Mouse (Mus musculus): Measurements from ENCODE around the gene Smurf1.

Gene Smurf1

DNA sequence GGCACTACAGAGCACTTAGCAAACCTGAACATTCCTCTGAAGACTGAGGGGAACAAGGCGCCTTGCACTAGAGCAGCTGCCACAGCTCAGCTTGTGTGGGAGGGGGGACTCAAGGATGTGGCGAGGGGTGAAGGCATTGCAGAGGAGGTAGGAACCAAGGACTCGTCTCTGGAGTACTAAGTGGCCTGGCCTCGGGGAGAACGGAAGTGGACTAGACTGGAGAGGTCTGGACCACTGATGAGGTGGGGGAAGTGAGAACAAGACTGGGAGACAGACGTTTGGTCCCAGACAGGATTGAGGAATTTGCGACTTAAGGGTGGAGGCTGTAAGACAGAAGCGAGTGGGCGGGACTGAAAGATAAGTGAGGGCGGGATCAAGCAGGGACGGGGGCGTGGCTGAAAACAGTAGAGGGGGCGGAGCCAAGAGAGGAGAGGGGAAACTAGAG is 1.8 kb downstream of the Smurf1 start:
- in situ Hi-C loops (cut with MboI; ENCODE audit: unreplicated experiment in 2 of 2), result loop anchor here in 1 of 2 experiments (10.0 kb wide), 1 partner anchor 1271 kb away; the partner anchor contains the start of gene Cdk8

DNA sequence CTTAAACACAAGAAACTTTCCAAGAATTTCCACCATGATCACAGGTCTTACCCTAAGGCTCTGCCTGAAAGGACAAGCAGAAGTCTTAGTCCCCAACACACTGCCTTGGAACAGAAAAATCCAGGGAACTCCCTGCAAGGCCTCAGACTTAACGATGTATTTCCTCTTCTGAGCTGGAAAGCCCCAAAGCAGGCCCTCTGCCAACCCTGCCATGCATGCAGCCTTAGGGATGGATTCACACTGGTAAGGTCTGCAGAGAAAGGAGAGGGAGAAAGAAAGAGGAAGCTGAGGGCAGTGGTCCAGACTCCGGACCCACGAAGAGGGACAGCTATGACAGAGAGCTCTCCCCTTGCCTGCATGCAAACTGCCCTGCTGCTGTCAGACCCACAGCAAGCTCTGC is 2.2 kb downstream of the Smurf1 start:
- in situ Hi-C loops (cut with MboI; ENCODE audit: unreplicated experiment in 2 of 2), result loop anchor here in 1 of 2 experiments (10.0 kb wide), 1 partner anchor 1271 kb away; the partner anchor contains the start of gene Cdk8

DNA sequence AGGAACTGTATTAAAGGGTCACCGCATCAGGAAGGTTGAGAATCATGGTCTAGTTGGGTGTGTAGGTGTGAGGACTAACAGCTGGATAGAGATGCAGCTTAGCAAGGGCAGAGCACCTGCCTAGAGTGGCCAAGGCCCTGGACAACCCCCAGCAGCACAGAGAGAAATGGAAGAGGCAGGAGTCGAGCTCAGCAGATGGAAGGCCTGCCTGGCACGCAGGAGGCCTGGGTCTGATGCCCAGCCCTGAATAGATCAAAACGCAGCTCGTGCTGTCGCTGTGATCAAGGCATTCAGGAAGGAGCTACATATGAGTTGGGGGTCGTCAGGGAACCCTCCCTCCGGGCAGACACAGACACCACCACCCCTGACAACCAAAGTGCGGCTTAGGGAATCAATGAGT is 7.4 kb downstream of the Smurf1 start:
- in situ Hi-C loops (cut with MboI; ENCODE audit: unreplicated experiment in 2 of 2), result no loop called here

DNA sequence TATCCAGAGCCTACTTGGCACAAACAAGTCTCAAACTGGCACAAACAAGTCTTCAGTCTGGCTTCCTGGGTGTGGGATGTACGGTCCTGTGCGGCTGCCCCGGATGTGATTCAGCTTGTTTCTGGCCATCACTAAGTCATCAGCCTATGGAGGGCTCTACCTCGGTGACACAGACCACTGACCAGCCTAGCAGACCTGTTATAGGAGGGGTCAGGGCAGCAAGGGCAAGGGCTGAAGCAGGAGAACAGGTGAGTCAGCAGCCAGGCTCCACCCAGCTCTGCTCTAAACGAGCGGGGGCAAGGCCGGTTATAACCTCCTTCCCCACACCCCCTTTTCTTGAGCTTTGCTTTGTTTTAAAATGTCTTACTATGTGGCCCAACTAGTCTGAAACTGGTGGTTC is 11.2 kb downstream of the Smurf1 start:
- in situ Hi-C loops (cut with MboI; ENCODE audit: unreplicated experiment in 2 of 2), result no loop called here

DNA sequence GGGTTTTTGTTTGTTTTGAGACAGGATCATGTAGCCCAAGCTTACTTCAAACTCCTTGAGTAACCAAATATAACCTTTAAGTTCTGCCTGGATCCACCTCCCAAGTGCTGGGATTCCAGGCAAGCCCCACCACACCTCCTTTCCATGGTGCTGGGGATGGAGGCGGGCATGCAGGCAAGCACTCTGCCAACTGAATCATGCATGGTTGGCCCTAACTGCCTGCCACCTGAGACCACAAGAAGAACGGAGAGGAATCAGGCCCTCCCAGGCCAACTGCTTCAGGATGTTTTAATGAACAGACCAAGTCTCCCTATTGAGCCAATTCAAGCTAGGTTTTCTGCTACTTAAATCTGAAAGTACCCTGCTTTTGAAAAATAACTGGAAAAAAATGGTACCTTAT is 13.1 kb downstream of the Smurf1 start:
- in situ Hi-C loops (cut with MboI; ENCODE audit: unreplicated experiment in 2 of 2), result no loop called here

DNA sequence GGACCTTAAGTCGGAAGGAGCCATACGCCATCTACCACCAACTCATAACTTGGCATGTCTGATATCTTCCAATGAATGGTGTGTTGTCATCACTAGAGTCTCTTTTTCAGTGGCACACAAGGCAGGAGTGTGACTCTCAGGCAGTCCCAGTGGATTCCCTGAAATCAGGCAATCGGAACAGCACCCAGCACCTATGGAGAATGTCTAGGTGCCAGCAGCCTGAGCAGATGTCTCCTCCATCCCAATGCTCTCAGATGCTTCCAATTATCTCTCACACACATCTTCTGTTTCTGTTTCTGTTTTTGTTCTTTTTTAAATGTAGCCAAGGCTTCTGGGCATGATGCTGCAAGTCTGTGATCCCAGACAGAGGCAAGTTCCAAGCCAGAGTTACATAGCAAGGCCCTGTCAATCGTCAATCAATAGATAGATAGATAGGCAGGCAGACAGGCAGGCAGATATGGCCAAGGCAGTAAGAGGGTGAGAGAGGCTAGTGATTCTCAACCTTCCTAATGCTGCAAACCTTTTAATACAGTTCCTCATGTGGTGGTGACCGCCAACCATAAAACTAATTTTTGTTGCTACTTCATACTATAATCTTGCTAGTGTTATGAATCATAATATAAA is 15.1 kb downstream of the Smurf1 start:
- in situ Hi-C loops (cut with MboI; ENCODE audit: unreplicated experiment in 2 of 2), result no loop called here

DNA sequence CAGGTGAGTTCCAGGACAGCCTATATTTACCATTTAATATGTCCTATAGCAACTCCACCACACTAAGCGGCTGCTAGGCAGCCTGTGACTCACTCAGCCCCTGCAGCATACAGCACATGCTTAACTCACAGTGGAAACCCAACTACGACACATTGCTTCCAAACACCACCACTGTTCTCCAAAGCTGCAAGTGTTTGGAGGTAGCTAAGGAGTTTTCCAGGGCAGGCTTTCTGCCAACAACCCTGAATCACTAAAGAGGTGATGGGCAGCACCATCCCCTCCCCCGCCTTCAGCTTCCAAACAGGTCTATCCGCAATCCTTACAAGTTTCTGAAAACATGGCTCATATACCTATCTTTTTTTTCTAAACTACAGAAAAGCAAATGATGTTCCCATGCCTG is 15.8 kb downstream of the Smurf1 start:
- in situ Hi-C loops (cut with MboI; ENCODE audit: unreplicated experiment in 2 of 2), result no loop called here

DNA sequence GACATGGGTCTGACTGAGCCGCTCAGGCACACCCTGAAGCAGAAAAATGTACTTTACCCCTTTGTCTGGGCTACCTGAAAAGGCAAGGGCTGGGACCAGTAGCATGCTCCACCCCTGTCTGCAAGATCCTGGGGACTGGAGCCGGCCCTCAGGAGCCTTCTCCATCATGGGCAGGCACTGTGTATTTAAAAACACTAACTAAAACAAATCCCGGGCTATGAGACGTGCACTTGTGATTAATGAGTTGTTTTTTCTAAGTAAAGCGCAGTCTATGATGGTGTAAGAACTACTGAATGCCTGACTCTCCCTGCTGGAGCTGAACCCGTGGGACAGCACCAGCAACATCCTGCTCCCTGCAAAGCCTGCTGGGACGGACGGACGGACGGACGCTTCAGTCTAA is 17.2 kb downstream of the Smurf1 start:
- in situ Hi-C loops (cut with MboI; ENCODE audit: unreplicated experiment in 2 of 2), result no loop called here

DNA sequence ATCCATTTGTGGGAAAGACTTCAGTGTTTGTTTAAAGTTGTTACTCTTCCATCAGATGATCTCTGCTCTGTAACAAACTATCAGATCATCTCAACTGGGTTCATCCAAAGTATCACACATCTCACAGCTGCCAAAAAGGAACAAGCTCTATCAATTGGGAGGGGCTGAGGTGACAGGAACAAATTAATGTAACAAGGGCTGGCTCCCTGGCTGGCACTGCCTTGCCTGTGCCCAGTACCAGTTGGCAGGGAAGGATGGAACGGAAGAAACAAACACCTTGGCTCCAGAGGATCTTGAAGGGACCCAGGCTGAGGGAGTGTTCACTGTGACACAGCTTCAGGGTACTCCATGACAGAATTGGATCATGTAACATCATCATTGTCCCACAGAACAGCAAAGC is 17.6 kb downstream of the Smurf1 start:
- in situ Hi-C loops (cut with MboI; ENCODE audit: unreplicated experiment in 2 of 2), result no loop called here

DNA sequence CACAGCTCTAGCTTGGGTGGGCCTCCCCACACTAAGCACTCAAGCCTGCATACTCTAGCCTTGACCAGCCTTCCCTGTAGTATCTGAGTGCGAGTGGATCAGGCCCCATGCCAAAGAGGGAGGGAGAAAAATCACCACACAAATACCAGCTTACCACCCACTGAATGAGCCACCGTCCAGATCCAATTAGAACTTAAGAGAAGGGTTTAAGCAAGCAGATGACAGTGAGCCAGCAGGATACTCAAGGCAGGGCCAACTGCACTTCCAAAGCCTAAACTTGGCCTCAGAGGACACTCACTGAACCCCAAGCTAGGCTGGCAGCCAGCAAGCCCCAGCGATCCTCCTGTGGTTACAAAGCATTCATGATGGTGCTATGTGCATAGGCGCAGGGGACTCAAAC is 19.6 kb downstream of the Smurf1 start:
- in situ Hi-C loops (cut with MboI; ENCODE audit: unreplicated experiment in 2 of 2), result no loop called here

DNA sequence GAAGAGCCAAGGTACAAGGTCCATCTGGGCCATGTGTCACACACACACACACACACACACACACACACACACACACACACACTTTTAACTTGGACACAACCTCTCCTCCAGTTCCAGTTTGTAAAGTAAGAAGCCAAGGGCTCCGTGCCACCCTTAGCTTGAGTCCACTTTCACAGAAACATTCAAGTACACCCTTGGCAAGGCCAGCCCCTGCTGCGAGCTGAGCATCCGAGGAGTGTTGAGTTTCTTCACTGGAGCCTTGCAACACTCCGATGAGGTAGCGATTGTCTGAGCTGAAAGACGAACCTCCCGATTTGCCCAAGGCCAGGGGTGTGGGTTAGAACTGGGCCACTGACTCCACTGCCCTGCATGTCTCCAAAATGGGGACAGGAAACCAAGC is 20.7 kb downstream of the Smurf1 start:
- in situ Hi-C loops (cut with MboI; ENCODE audit: unreplicated experiment in 2 of 2), result no loop called here

DNA sequence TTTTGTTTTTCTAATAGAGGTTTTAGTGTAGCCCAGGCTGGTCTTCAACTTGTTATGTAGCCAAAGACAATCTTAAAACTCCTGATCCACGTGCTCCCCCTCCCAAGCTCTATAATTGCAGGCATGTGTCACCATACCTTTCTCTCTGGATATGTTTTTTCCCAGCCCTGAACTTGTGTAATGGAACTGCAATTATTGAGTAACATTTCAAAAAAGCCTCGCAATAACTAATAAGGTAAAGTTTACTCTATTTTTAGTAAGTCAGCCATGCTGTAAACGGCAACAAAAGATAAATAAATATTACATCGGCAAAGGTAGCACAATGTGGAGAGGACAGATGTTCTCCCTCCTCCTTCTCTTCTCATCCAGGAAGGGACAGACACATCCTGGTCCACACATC is 21.3 kb downstream of the Smurf1 start:
- in situ Hi-C loops (cut with MboI; ENCODE audit: unreplicated experiment in 2 of 2), result no loop called here

DNA sequence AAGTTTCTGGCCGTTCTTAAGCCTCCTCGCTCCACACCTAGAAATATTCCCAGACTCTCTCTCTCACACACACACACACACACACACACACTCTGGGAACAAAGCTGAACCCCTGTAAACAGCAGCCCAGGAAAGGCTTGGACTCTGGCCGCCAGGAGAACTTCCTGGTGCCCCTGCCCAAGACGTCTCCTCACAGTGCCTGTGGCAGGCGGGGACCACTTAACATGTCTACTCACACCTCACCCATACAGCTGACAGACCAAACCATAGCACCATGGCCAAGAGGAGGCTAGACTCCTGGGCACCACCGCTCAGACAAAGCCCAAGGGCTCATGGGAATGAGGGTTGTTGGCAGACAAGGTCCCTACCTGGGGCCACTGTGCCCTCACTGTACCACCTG is 22.3 kb downstream of the Smurf1 start:
- in situ Hi-C loops (cut with MboI; ENCODE audit: unreplicated experiment in 2 of 2), result no loop called here

DNA sequence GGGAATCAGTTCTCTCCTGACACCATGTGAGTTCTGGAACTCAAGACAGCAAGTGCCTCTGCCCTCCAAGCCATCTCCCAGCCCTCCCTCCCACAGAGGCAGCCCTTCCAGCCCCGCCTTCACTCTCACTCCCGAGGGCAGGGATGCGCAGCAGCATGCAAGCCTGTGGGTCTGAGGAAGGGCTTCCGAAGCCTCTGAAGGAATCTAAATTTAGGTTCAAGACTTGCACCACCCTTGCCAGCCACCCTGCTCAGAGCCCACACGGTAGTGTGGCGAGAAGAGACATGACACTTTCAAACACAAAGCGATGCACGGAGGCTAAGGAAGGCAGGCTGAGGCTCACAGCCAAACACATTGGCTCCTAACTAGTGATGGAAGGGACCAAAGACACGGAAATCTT is 23.2 kb downstream of the Smurf1 start:
- in situ Hi-C loops (cut with MboI; ENCODE audit: unreplicated experiment in 2 of 2), result no loop called here

DNA sequence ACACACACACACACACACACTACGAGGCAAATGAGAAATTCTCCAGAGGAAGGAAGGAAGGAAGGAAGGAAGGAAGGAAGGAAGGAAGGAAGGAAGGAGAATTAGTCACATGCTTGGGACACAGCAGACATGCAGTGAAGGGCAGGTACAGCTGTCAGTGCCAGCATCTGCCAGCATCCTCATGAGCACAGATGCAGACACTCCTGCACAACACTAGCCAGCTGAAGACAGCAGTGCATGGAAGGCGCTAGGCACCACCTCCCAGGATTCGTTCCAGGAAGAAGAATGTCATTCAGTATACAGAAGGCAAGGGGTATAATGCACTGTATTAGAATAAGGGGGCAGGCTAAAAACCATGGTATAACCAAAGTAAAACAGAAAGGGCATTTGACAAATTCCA is 24.7 kb downstream of the Smurf1 start:
- in situ Hi-C loops (cut with MboI; ENCODE audit: unreplicated experiment in 2 of 2), result no loop called here

DNA sequence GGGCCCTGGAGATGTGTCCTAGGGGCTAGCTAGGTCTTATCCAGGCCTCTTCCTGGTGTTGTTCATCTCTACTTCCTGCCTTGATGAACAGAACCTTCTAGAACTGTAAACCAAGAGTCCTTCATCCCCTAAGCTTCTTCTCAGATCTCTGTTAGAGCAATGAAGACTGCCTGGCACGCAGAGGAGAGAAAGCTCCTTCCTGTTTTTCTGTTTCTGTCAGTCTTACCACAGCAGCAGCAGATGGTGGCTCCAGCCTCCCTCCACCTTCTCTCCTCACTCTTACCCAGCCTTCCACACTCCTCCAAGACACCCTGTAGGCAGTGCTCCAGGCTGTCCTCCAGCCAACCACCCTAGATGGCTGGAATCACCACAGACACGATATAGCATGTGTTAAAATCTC is 28.3 kb downstream of the Smurf1 start:
- in situ Hi-C loops (cut with MboI; ENCODE audit: unreplicated experiment in 2 of 2), result no loop called here

DNA sequence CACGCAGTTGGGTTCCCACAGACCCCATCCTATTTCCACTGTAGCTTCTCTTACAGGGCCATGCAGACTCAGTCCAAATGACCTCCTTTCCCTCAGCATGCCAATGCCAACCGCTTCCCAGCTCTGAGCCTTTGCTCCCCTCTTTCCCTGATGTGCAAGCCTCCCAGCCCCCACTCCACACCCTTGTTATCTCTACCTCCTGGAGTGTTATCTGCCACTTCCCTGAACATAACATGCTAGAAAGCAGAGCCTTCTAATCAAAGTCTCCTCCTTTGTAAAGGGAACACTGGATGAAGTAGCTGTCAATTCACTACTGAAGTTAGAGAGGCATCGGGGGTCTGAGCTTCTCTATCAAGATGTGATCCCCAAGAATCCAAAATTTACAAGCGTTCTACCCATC is 32.2 kb downstream of the Smurf1 start:
- in situ Hi-C loops (cut with MboI; ENCODE audit: unreplicated experiment in 2 of 2), result no loop called here

DNA sequence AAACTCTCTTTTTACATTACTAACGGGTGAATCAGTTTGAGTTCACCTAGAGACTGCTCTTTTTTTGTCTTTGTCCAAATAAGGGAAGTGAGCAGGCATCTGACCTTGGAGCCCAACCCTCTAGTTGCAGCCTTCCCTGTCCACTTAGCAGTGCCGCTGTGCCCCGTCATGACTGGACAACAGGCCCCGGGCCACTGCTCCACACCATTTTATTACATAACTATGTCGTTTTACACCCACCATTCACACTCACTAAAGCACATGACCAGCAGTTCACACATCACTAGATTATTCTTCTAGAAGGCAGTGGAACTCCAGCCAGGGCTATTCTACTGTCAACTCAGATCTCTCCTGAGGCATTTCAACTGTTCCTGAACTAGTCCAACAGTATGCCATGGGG is 33.8 kb downstream of the Smurf1 start:
- in situ Hi-C loops (cut with MboI; ENCODE audit: unreplicated experiment in 2 of 2), result no loop called here

DNA sequence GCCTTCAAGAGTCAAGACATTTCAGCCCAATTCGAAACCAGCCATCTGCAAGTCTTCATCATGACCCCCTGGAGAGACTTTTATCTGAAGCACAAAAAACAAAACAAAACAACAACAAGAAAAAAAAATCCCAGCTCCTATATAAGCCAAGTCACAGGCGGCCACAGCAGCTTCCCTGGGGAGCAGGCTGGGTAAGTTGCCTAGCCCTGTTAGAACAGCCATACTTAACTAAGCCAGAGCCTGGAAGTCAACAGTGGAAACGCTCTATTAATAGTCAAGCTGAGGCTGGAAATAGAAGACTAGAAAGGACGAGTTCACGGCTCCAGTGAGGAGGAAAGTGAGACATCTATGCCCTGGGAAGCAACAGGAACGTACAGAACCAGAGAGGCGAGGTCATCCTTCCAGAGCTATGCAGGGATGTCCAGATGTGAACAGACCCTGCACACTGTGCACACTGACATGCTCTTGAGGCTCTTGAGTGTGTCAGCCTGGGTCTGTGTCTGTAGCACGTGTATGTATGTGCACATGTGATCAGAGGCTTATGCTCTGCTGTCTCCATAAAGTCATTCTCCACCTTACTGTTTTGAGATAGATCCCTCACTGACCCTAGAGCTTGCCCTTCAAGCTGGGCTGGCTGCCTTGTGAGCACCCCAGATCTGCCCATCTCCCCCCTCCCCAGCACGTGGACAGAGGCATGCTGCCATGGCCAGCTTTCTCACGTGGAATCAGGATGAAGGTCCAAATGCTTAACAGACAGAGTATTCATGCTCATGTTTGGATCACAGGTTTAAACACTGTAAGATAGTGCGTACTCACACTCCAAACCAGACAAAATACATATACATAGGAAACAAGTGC is 36.6 kb downstream of the Smurf1 start:
- in situ Hi-C loops (cut with MboI; ENCODE audit: unreplicated experiment in 2 of 2), result no loop called here

DNA sequence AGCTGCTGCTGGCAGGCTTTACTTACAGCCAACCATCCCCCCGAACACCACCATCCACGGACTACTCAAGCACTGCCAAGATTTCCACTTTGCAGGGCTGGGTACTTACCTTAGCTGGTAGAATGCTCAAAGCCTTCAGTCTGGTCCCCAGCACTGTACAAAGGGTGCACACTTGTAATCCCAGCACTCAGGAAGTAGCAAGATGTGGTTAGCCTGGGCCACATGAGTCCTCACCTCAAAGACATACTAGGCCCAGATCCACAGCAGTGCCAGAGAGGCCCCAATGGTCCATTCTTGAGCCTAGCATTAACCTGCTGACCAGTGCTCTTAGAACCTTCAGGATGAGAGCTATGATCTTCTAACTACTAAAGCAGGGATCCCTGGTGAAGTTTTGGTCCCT is 39.4 kb downstream of the Smurf1 start:
- in situ Hi-C loops (cut with MboI; ENCODE audit: unreplicated experiment in 2 of 2), result no loop called here

DNA sequence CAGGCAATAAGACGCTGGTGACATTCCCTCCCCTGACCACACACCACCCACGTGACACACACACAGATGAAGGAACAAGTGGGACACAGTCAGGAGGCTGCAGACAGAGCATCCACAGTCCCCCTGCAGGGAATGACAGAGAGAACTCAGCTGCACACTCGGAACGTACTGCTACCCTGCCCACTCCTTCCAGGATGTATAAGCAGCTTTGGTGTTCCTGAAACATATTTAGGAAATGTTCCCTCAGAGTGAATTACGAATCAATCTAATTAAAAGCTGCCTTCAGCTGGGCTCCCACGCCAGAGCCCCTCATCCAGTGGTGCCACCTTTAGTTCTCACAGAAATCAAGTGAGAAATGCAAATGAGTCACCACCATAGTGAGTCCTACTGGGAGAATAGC is 42.3 kb downstream of the Smurf1 start:
- in situ Hi-C loops (cut with MboI; ENCODE audit: unreplicated experiment in 2 of 2), result no loop called here

DNA sequence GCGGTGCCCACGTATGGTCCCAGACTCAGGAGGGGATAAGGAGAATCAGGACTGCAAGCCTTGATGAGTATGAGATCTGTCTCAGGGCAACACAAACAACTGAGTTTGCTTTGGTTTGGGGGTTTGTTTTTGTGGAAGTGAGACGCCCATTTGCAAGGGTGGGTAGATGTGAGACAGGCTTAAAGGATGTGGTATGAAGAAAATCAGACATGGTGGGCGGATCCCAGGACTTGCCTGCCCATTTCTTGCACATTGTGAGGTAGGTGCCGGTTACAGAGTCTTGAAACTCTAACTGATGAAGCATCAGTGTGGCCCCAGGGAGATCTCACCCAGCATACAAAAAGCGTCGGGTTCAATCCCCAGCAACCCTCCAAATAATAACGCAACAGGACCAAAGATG is 45.9 kb downstream of the Smurf1 start:
- in situ Hi-C loops (cut with MboI; ENCODE audit: unreplicated experiment in 2 of 2), result no loop called here

Measured in v-Abl transformed pro-B cells (cell line).